In genomic region chr14:73385720-73386374, GRCm38 (mm10) we compare ENCODE assay signal across 8 mouse cellular contexts. TPM values are rescaled to one million over a fixed set of nuclear protein-coding genes. Genes with fewer than 3 reads are reported as not detected.
DNase-seq lines count a peak whose midpoint lies in the region; ATAC-seq lines count a peak whose summit lies in the region.

No protein-coding gene starts in this region.

- H3K9me3 ChIP-seq in heart, embryonic 16.5 days (replicated peaks; ENCODE audit: control insufficient read depth, low read length): no peaks in the 10 kb centered on the region
- no peaks in the 10 kb centered on the region for H3K9me3 ChIP-seq in hindbrain, embryonic 11.5 days (ENCODE audit: control insufficient read depth, low read length)
- no peaks in the 10 kb centered on the region for H3K9me3 ChIP-seq in midbrain, embryonic 11.5 days (ENCODE audit: control insufficient read depth, low read length)

- ATAC-seq in heart, embryonic 16.5 days (replicated peaks; ENCODE audit: extremely low read depth, insufficient read depth, low FRiP score): no peak
- peak; percentile 28 for ATAC-seq in hindbrain, embryonic 11.5 days (ENCODE audit: low FRiP score)
- peak; percentile 23; the same call in 1 of the 2 replicates for ATAC-seq in midbrain, embryonic 11.5 days (ENCODE audit: low FRiP score)

- 86% methylated on average over 2 of the region's 2 CpGs for WGBS in heart, embryonic 16.5 days
- 89% methylated on average over 2 of the region's 2 CpGs for WGBS in hindbrain, embryonic 11.5 days
- 84% methylated on average over 2 of the region's 2 CpGs for WGBS in midbrain, embryonic 11.5 days

- H3K4me1 ChIP-seq in heart, embryonic 16.5 days (ENCODE audit: control insufficient read depth, insufficient read depth, low read length): peaks cover 60% of the 10 kb centered on the region
- H3K4me1 ChIP-seq in hindbrain, embryonic 11.5 days (replicated peaks; ENCODE audit: control insufficient read depth, insufficient read depth, low read length): no peaks in the 10 kb centered on the region
- peaks cover 4% of the 10 kb centered on the region; the same call in 1 of the 2 replicates for H3K4me1 ChIP-seq in midbrain, embryonic 11.5 days (ENCODE audit: control insufficient read depth, insufficient read depth, low read length)

- H3K27me3 ChIP-seq in heart, embryonic 16.5 days (ENCODE audit: control insufficient read depth, insufficient read depth, low read length): no peaks in the 10 kb centered on the region
- H3K27me3 ChIP-seq in hindbrain, embryonic 11.5 days (ENCODE audit: control insufficient read depth, insufficient read depth, low read length): no peaks in the 10 kb centered on the region
- no peaks in the 10 kb centered on the region for H3K27me3 ChIP-seq in midbrain, embryonic 11.5 days (ENCODE audit: control insufficient read depth, insufficient read depth, low read length)

- H3K36me3 ChIP-seq in heart, embryonic 16.5 days (ENCODE audit: control insufficient read depth, insufficient read depth): no peaks in the 10 kb centered on the region
- H3K36me3 ChIP-seq in hindbrain, embryonic 11.5 days (ENCODE audit: control insufficient read depth, insufficient read depth, low read length): no peaks in the 10 kb centered on the region
- no peaks in the 10 kb centered on the region for H3K36me3 ChIP-seq in midbrain, embryonic 11.5 days (ENCODE audit: control insufficient read depth, insufficient read depth, low read length)

- H3K4me3 ChIP-seq in heart, embryonic 16.5 days (ENCODE audit: low read length): peak overlapping the region; percentile 97
- H3K4me3 ChIP-seq in hindbrain, embryonic 11.5 days (ENCODE audit: low read depth, low read length): no peak overlapping the region
- peak overlapping the region; percentile 58; the same call in 1 of the 2 replicates for H3K4me3 ChIP-seq in midbrain, embryonic 11.5 days (ENCODE audit: low read depth, low read length)

- H3K4me2 ChIP-seq in heart, embryonic 16.5 days (ENCODE audit: low read depth, low read length): peak overlapping the region; percentile 61
- H3K4me2 ChIP-seq in hindbrain, embryonic 11.5 days (replicated peaks; ENCODE audit: low read depth, low read length): no peak overlapping the region
- H3K4me2 ChIP-seq in midbrain, embryonic 11.5 days: peak overlapping the region; percentile 61

- DNase-seq in heart, postnatal 4 days: no peak
- peak; percentile 86 for DNase-seq in brain, adult 2 months (ENCODE audit: low read depth, low spot score)
- DNase-seq in hindbrain, embryonic 11.5 days (ENCODE audit: low spot score): no peak
- DNase-seq in midbrain, embryonic 11.5 days (ENCODE audit: low spot score, missing footprints): no peak
- DNase-seq in frontal cortex, postnatal 10 days (ENCODE audit: low spot score in 2 of 2): no peak
- DNase-seq in layer of hippocampus, postnatal 14 days (ENCODE audit: low spot score in 2 of 2): no peak
- DNase-seq in ovary, adult 18-20 months (ENCODE audit: low spot score): no peak

- H3K9ac ChIP-seq in heart, embryonic 16.5 days (ENCODE audit: low read length): no peak overlapping the region; the same call in 1 of the 2 replicates
- no peak overlapping the region for H3K9ac ChIP-seq in hindbrain, embryonic 11.5 days (ENCODE audit: low read depth, low read length)
- no peak overlapping the region for H3K9ac ChIP-seq in midbrain, embryonic 11.5 days (ENCODE audit: low read length)

- H3K27ac ChIP-seq in heart, embryonic 16.5 days (ENCODE audit: low read length): peak overlapping the region; percentile 99
- no peak overlapping the region for H3K27ac ChIP-seq in hindbrain, embryonic 11.5 days (ENCODE audit: low read depth, low read length)
- H3K27ac ChIP-seq in midbrain, embryonic 11.5 days (ENCODE audit: low read depth, low read length): no peak overlapping the region

RNA-seq across cellular contexts. Expression of gene Itm2b, which starts 0.8 kb away (rescaled TPM):
- polyA plus RNA-seq in heart, embryonic 16.5 days (2015; fragmentation: Nextera tagmentation; extraction: Ambion mirVana): 757 and 885 TPM in 2 replicates
- total RNA-seq in heart, postnatal 4 days (2021): 100 to 1,000 TPM; 441 to 466 TPM
- 379 and 387 TPM in 2 replicates for polyA plus RNA-seq in hindbrain, embryonic 11.5 days (2014; fragmentation: Nextera tagmentation; extraction: Ambion mirVana)
- 325 and 356 TPM in 2 replicates for polyA plus RNA-seq in midbrain, embryonic 11.5 days (2014; fragmentation: Nextera tagmentation; extraction: Ambion mirVana)
- total RNA-seq in layer of hippocampus, postnatal 14 days (2021): 100 to 1,000 TPM; 920 to 943 TPM
